Mouse (Mus musculus) embryonic facial prominence, embryonic 13.5 days (tissue): ENCODE results near the gene Ttyh1. TPM values are rescaled to one million over a fixed set of nuclear protein-coding genes. Genes with fewer than 3 reads are reported as not detected.

Experiments
- ATAC-seq: fragments of 200-750 bp; cut with Nextera tagmentation; 2 replicates; pipeline ENCODE4 v1.8.0; 2017; ENCODE audit warnings: low read depth; ENCODE audit not compliant: insufficient number of reproducible peaks, insufficient read depth, low FRiP score, low TSS enrichment
- H3K27ac ChIP-seq: fragments of 300-500 bp; sonication (generic); 2 replicates; pipeline ENCODE4 v1.5.1; 2015; ENCODE audit warnings: moderate library complexity, mild to moderate bottlenecking, inconsistent platforms
- H3K27me3 ChIP-seq: fragments of 300-500 bp; sonication (generic); 2 replicates; pipeline ENCODE4 v1.6.1; 2015; ENCODE audit warnings: mild to moderate bottlenecking, inconsistent platforms
- H3K36me3 ChIP-seq: fragments of 300-500 bp; sonication (generic); 2 replicates; pipeline ENCODE4 v1.6.1; 2015; ENCODE audit warnings: mild to moderate bottlenecking, inconsistent platforms
- H3K4me1 ChIP-seq: fragments of 300-500 bp; sonication (generic); 2 replicates; pipeline ENCODE4 v1.6.1; 2015; ENCODE audit warnings: inconsistent platforms
- H3K4me2 ChIP-seq: fragments of 300-500 bp; sonication (generic); 2 replicates; pipeline ENCODE4 v1.6.1; 2015; ENCODE audit warnings: moderate library complexity, mild to moderate bottlenecking, inconsistent platforms
- H3K4me3 ChIP-seq: fragments of 300-500 bp; sonication (generic); 2 replicates; pipeline ENCODE4 v1.5.1; 2015; ENCODE audit warnings: mild to moderate bottlenecking, inconsistent platforms
- H3K9ac ChIP-seq: fragments of 300-500 bp; sonication (generic); 2 replicates; pipeline ENCODE4 v1.6.1; 2015; ENCODE audit warnings: mild to moderate bottlenecking, inconsistent platforms
- H3K9me3 ChIP-seq: fragments of 300-500 bp; sonication (generic); 2 replicates; pipeline ENCODE4 v1.6.1; 2016; ENCODE audit warnings: inconsistent platforms
- WGBS: fragments of 180-500 bp; shearing (Covaris S2); methylation state at CpG from one replicate; pipeline ENCODE4 v1.1.7; 2015; ENCODE audit warnings: mixed read lengths; 5-methylcytosine and 5-hydroxymethylcytosine counted together
- polyA plus RNA-seq: library from polyadenylated mRNA; unstranded; fragments of >200 nt; fragmentation: Nextera tagmentation; extraction: Ambion mirVana; gene quantifications from 2 replicates; pipeline ENCODE4 v1.2.1, GENCODE M21; 2015

Gene Ttyh1
- polyA plus RNA-seq, 1 experiment from 2014 or later: 3.7 TPM

DNA sequence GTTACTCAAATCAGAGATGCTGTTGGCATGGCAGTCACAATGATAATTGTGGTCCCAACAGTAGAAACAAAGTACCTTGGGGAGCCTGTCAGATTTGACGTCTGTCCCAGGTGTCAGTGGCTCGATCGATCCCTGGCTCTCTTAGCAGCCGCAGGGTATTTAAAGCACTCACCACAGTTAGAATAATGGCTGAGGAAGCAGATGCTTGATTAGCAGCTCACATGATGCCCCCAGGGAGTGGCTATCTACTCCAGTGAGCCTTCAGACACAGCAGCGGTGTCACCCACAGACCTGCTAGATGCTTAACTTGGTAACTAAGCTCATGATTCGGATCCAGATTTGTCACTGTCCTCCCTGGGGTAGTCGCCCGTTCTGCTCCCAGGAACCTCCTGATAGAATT is 28.0 kb upstream of the Ttyh1 start:
- Histone ChIP-seq H3K27me3 (no peaks in the 10 kb centered on the region), H3K4me1 (no peaks in the 10 kb centered on the region), H3K4me2 (no peak overlapping the region), H3K9ac (no peak overlapping the region), H3K4me3 (no peak overlapping the region), H3K27ac (no peak overlapping the region), H3K36me3 (no peaks in the 10 kb centered on the region), H3K9me3 (no peaks in the 10 kb centered on the region)
- no peak for ATAC-seq
- 30% methylated on average over 8 of the region's 8 CpGs for WGBS

DNA sequence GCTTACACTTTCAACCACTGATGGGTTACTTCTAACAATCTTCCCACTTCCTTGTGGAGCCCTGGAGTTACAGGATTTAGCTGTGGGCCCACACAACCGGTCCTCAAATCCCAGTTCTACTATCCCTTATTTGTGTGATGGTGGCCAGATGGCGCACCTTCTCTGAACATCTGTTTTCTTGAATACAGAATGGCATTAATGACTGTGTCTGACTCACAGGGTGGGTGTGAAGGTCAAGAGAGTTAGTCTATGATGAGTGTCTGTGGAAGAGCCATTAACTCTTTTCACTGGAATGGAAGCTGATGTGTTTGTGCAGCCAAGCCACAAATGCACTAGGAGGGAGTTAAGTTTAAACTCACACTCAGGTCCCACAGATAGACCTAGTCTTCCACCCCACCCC is 20.9 kb upstream of the Ttyh1 start:
- Histone ChIP-seq H3K27ac (no peak overlapping the region), H3K4me1 (no peaks in the 10 kb centered on the region), H3K27me3 (no peaks in the 10 kb centered on the region), H3K9me3 (no peaks in the 10 kb centered on the region), H3K4me3 (no peak overlapping the region), H3K4me2 (no peak overlapping the region), H3K36me3 (no peaks in the 10 kb centered on the region), H3K9ac (no peak overlapping the region)
- 79% methylated on average over 2 of the region's 2 CpGs for WGBS
- ATAC-seq: no peak

DNA sequence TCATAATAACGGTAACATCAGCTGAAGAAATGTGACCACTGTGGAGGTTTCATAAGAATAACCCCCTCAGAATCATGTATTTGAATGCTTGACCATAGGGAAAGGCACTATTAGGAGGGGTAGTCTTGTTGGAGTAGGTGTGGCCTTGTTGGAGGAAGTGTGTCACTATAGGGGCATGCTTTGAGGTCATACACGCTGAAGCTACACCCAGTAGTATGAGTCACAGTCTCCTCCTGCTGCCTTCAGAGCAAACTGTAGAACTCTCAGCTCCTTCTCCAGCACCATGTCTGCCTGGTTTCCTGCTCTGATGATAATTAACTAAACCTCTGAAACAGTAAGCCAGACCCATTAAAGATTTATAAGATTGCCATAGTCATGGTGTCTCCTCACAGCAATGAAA is 20.4 kb upstream of the Ttyh1 start:
- Histone ChIP-seq H3K27me3 (no peaks in the 10 kb centered on the region), H3K4me1 (no peaks in the 10 kb centered on the region), H3K9me3 (no peaks in the 10 kb centered on the region), H3K4me3 (no peak overlapping the region), H3K27ac (no peak overlapping the region), H3K4me2 (no peak overlapping the region), H3K36me3 (no peaks in the 10 kb centered on the region), H3K9ac (no peak overlapping the region)
- ATAC-seq: no peak
- WGBS: 71% methylated on average over 2 of the region's 2 CpGs

DNA sequence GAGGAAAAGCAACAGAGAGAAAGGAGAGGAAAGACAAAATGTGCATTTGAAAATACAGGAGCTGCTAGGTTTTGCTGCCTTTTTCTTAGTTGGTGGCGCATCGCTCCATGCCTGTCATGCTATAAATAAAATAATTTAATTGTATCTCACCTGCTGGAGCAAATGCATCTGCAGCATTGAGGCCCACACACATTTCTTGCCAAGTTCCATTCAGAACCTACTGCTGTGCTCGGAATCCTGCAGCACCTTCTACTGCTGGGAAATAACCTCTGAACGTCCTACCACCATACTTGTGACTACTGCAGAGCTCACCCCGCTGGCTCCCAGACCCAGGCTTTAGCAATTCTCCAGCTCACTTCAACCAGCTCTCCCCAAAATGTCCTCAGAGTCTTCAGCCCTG is 18.1 kb upstream of the Ttyh1 start:
- Histone ChIP-seq H3K9me3 (no peaks in the 10 kb centered on the region), H3K4me2 (no peak overlapping the region), H3K4me3 (no peak overlapping the region), H3K27me3 (no peaks in the 10 kb centered on the region), H3K9ac (no peak overlapping the region), H3K4me1 (no peaks in the 10 kb centered on the region), H3K36me3 (no peaks in the 10 kb centered on the region), H3K27ac (no peak overlapping the region)
- no peak for ATAC-seq
- 83% methylated on average over 5 of the region's 5 CpGs for WGBS

DNA sequence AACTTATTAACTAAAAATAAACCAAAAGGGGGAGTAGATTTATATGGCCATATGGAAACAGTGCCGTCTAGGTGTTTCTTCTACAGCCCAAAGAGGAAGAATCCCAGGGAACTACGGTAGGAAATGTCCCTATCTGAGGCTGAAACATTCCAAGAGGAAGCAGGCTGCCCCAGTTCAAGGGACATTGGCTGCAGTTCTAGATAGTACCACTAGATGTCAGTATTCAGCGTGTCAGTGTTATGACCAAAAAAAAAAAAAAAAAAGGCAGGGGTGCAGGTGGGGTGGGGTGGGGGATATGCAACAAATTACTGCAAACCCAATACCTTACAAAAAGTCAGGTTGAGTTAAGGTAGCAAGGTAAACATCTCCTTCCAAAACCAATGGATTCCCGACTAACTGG is 15.8 kb upstream of the Ttyh1 start:
- ATAC-seq: no peak
- H3K4me1 ChIP-seq: no peaks in the 10 kb centered on the region
- no peaks in the 10 kb centered on the region for H3K36me3 ChIP-seq
- no peak overlapping the region for H3K4me2 ChIP-seq
- 22% methylated on average over 4 of the region's 4 CpGs for WGBS
- H3K27ac ChIP-seq: no peak overlapping the region
- no peaks in the 10 kb centered on the region for H3K9me3 ChIP-seq
- no peak overlapping the region for H3K4me3 ChIP-seq
- H3K27me3 ChIP-seq: no peaks in the 10 kb centered on the region
- H3K9ac ChIP-seq: no peak overlapping the region

DNA sequence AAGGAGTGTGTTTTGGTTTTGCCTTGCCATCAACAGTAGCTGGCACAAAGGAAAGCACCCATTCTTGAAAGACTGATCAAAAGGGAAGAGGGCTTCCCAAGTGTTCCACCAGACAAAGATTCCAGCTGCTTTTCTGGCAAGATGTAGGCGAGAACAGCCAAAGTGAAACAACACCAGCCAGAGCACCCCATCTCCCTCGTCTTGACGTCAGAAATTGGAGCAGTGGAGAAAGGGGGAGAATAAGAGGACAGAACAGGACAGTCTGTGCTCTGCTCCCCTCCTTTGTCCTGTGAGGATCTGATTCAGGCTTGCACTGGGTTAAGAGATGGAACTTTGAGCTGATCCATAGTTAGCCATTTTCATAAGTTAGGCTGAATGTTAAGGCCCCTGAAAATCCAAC is 7.4 kb upstream of the Ttyh1 start:
- WGBS: 58% methylated on average over 3 of the region's 3 CpGs
- no peaks in the 10 kb centered on the region for H3K4me1 ChIP-seq
- no peak for ATAC-seq
- no peak overlapping the region for H3K4me2 ChIP-seq
- H3K27me3 ChIP-seq: no peaks in the 10 kb centered on the region
- H3K4me3 ChIP-seq: no peak overlapping the region
- no peak overlapping the region for H3K9ac ChIP-seq
- H3K27ac ChIP-seq: no peak overlapping the region
- H3K36me3 ChIP-seq: no peaks in the 10 kb centered on the region
- no peaks in the 10 kb centered on the region for H3K9me3 ChIP-seq

DNA sequence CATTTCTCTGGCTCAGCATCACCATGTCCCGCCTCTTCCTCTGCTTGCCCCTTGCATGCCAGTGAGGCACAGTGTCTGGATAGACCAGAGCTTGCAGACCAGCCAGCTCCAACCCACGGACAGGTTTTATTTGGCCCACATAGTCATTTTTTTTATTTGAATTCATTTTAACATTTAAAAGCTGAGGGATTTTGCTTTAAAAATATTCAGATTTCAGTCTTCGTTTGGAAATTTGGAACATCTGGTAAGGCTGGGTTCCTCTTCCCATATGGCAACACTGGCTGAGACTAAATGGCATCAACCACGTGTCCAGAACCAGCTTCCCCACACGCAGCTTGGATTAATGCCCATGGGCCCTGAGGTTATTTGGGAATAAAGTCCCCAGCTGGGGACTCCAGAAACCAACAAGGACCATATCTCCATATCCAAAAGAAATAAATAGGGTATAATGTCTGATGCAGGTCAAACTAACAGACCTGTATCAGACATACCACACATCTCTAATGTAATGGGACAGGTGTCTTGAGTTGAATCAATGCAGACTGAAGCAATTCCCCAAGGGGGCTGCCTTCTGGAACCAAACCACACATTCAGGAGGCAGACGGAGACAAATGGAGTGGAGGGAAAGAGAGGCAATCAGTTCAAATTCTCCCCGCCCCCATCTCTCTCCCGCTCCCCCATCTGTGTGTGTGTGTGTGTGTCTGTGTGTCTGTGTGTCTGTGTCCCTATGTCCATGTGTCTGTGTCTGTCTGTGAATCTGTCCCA is 2.0 kb upstream of the Ttyh1 start:
- Histone ChIP-seq H3K9ac (no peak overlapping the region), H3K4me1 (peaks cover 16% of the 10 kb centered on the region), H3K4me3 (no peak overlapping the region), H3K27me3 (peaks cover 35% of the 10 kb centered on the region), H3K9me3 (no peaks in the 10 kb centered on the region), H3K27ac (no peak overlapping the region), H3K4me2 (no peak overlapping the region), H3K36me3 (no peaks in the 10 kb centered on the region)
- ATAC-seq: no peak
- 54% methylated on average over 8 of the region's 8 CpGs for WGBS

DNA sequence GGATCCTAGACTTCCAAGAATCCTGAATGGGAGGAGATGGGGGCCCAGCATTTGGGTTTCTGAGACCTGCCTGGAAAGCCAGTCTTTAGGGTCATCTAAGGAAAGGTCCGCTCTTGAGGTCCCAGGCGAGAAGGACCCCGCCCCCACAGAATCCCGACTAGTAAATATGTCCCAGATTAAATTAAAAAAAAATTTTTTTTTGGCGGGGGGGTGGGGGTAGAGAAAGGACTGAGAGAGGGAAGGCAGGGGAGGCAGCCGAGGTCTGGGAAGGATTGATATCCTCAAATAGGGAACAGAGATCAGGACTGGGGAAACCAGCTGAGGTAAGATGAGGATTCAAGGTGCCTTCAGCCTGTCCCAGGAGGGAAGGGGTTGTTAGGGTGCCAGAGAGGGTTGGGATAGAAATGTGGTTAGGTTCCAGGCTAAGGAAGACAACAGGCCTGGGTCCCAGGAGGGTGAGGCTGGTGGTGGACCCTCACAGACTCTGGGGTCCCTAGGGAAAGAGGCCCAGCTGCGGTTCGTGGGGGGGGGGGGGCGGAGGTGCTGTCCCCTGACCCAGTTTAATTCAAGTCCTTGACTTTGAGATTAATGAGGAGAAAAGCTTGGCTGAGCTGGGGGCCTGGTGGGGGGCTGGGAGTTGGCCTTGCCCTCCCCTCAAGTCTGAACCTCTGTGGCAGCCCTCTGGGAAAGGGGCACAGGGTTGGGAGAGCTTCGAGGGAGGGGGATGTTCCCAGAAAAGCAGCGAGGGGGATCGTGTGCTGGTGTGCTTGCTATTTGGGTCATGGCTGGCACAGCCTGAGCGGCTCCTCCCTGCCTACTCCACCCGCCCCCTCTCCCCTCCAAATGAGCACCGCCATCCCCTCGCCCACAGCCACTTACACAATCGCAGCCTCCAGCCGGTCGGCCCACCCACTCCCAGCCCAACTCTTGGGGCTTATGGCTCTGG is 1.0 kb downstream of the Ttyh1 start:
- H3K27me3 ChIP-seq: peaks cover 35% of the 10 kb centered on the region
- H3K27ac ChIP-seq: no peak overlapping the region; the same call in 1 of the 2 replicates
- H3K9ac ChIP-seq: peak overlapping the region; percentile 68

DNA sequence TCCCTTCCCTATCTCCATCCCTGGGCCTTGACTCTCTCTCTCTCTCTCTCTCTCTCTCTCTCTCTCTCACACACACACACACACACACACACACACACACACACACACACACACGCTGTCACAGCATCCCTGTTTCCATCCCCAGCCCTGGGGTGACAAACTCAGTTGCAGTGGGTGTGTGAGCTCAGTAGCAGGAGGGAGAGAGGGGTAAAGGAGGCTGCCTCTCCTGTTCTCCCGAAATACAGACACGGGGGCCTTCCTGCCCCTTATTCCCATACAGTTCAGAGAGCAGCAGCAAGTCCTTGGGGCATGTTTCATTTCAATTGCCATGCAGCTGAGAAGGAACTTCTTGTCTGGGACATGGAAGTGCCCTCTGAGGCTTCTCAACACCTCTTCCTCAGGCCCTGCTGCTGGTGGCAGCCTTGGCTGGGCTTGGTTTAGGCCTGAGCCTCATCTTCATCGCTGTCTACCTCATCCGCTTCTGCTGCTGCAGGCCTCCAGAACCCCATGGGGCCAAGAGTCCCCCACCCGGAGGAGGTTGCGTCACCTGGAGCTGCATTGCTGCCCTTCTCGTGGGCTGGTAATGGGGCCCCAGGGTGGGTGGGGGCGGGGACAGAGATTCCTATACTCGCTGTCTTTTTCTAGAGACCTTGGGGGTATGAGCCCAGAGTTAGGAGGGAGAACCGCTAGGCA is 3.0 kb downstream of the Ttyh1 start:
- Histone ChIP-seq H3K4me3 (no peak overlapping the region), H3K36me3 (no peaks in the 10 kb centered on the region), H3K4me1 (peaks cover 30% of the 10 kb centered on the region), H3K4me2 (no peak overlapping the region), H3K27ac (no peak overlapping the region), H3K27me3 (peaks cover 35% of the 10 kb centered on the region), H3K9ac (no peak overlapping the region; the same call in 1 of the 2 replicates), H3K9me3 (no peaks in the 10 kb centered on the region)
- 46% methylated on average over 11 of the region's 11 CpGs for WGBS
- ATAC-seq: no peak

More for the DNA sequence above, 1.0 kb downstream of the Ttyh1 start:
- Histone ChIP-seq H3K4me1 (peaks cover 30% of the 10 kb centered on the region), H3K36me3 (no peaks in the 10 kb centered on the region), H3K9me3 (no peaks in the 10 kb centered on the region), H3K4me2 (peak overlapping the region; percentile 78), H3K4me3 (peak overlapping the region; percentile 49)
- 14% methylated on average over 19 of the region's 19 CpGs for WGBS
- no peak for ATAC-seq

DNA sequence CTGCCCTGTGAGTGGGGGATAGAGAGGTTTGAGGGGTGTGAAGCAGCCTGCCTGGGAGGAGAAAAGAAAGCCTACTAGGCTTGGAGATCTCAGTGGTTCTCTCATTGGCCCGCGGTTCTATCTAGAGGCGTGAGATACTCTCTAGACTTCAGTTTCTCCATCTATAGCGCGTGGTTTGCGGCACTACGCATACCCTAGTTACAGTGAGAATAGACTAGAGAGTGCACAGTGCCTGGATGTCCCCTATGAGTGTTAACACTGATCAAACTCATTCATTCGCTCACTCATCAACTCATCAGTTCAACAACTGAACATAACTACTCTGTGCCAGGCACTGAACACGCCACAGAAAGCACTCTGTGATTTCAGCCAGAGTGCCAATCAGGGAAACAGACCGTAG is 3.6 kb downstream of the Ttyh1 start:
- WGBS: 81% methylated on average over 10 of the region's 10 CpGs
- no peak overlapping the region for H3K27ac ChIP-seq

DNA sequence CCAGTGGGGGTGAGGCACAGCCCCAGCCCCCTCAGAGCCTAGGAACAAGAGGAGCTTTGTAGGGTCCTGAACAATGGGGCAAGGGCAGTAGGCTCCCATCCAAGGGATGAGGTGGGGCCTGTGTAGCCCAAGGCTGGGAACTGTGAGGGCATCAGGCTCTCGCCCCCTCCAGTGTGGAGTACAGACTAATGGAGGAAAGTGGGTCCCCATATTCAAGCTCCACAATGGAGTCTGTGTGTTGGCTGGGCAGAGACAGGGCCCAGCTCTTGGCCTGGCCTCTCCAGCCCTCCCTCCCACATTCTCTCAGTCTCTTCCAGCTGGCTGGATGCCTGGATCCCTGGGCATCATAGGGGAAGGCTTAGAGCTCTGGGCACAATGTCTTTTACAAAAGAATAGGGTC is 4.5 kb downstream of the Ttyh1 start:
- Histone ChIP-seq H3K9me3 (no peaks in the 10 kb centered on the region), H3K27ac (peak overlapping the region; percentile 55; the same call in 1 of the 2 replicates), H3K4me2 (no peak overlapping the region; the same call in 1 of the 2 replicates), H3K9ac (no peak overlapping the region), H3K4me3 (no peak overlapping the region), H3K27me3 (peaks cover 30% of the 10 kb centered on the region), H3K36me3 (no peaks in the 10 kb centered on the region), H3K4me1 (peaks cover 30% of the 10 kb centered on the region)
- peak; percentile 20; the same call in 1 of the 2 replicates for ATAC-seq
- 31% methylated on average over 1 of the region's 1 CpGs for WGBS

More for the DNA sequence above, 3.6 kb downstream of the Ttyh1 start:
- peaks cover 35% of the 10 kb centered on the region for H3K27me3 ChIP-seq
- H3K9ac ChIP-seq: no peak overlapping the region
- H3K36me3 ChIP-seq: no peaks in the 10 kb centered on the region
- no peak overlapping the region for H3K4me2 ChIP-seq
- no peak for ATAC-seq
- no peak overlapping the region for H3K4me3 ChIP-seq
- no peaks in the 10 kb centered on the region for H3K9me3 ChIP-seq
- peaks cover 30% of the 10 kb centered on the region for H3K4me1 ChIP-seq
